Comparison of ENCODE assay signal across 14 mouse cellular contexts in the genomic region with DNA sequence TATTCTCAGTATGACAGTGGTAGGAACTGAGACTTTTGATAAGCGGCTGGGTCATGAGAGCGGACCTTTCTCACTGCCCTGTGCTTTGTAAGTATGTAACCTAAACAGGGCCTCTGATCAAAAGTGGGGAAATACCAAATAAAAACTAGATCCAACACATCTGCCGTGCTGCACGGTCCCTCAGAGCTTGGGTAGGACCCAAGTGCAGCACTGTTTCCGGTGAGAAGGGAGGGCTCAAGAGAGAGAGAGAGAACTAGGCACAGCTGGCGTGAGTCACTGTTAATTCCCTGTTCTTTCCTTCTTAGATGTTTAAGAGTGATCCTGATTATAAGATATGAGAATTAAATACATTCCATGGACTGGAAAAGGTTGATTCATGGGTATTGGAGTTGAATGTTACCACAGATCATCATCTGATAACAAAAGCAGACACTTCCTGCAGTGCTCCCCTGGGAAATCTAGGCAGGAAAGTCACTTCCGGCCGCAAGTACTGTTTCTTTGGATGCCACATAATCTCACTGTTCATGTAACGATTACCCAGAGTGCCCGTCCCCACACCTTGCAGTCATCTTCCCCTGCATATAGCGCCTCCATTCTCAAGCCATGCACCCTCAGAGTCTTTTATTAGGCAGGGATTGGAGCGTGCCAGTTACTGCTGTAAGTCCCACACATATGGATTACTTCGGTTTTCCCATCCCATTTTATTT.
DNase-seq lines count a peak whose midpoint lies in the region; ATAC-seq and TF ChIP-seq lines count a peak whose summit lies in the region.
"Had no signal": no experiment of that assay in that cellular context is flagged by ENCODE, and none has a peak within 500 bp of the region (broad histone marks: within the 10 kb centered on the region; RNA-seq: fewer than 3 reads in every experiment).

No protein-coding gene starts in this region.

- no peak for TF ChIP-seq CTCF in stomach, postnatal 0 days (IDR thresholded peaks at IDR 0.05; ENCODE audit: low read depth)

- ATAC-seq in stomach, postnatal 0 days (ENCODE audit: low FRiP score, low TSS enrichment) = peak; percentile 38; the same call in 1 of the 2 replicates
- ATAC-seq in forebrain, embryonic 16.5 days = no peak

- H3K36me3 ChIP-seq in stomach, postnatal 0 days (ENCODE audit: control insufficient read depth, insufficient read depth, low read length) = no peaks in the 10 kb centered on the region
- H3K36me3 ChIP-seq in forebrain, embryonic 16.5 days (ENCODE audit: control insufficient read depth, insufficient read depth) = no peaks in the 10 kb centered on the region
- H3K36me3 ChIP-seq: limb, embryonic 13.5 days; neural tube, embryonic 12.5 days had no signal

- peak; percentile 8 for DNase-seq in urinary bladder, postnatal 14 days (ENCODE audit: low spot score)
- DNase-seq in urinary bladder, postnatal 25 days (ENCODE audit: low spot score) = no peak
- DNase-seq in heart, postnatal 14 days = peak; percentile 10 to 11
- peak; percentile 21 to 30 for DNase-seq in kidney, postnatal 36 days
- DNase-seq in stomach, postnatal 0 days (ENCODE audit: low spot score) = no peak
- no peak for DNase-seq in right cerebral cortex, postnatal 10 days (ENCODE audit: low spot score in 2 of 2)
- no peak for DNase-seq in testis, postnatal 10 days (ENCODE audit: low spot score)
- DNase-seq: adrenal gland, postnatal 10 days; cerebellum, postnatal 10 days had no signal

- no peak overlapping the region for H3K4me2 ChIP-seq in stomach, postnatal 0 days (replicated peaks; ENCODE audit: low read depth)
- no peak overlapping the region for H3K4me2 ChIP-seq in forebrain, embryonic 16.5 days (ENCODE audit: low read length)
- H3K4me2 ChIP-seq: limb, embryonic 13.5 days; neural tube, embryonic 12.5 days had no signal

- intact Hi-C loops in heart, postnatal 14 days (cut with DNase I) = no loop called here

- no peaks in the 10 kb centered on the region for H3K9me3 ChIP-seq in stomach, postnatal 0 days (ENCODE audit: control insufficient read depth, low read length)
- no peaks in the 10 kb centered on the region for H3K9me3 ChIP-seq in forebrain, embryonic 16.5 days (ENCODE audit: control insufficient read depth, low read length)
- H3K9me3 ChIP-seq: limb, embryonic 13.5 days; megakaryocyte, embryonic 14.5 days; neural tube, embryonic 12.5 days had no signal

- no peak overlapping the region for H3K4me3 ChIP-seq in stomach, postnatal 0 days (ENCODE audit: low read depth, low read length)
- no peak overlapping the region for H3K4me3 ChIP-seq in forebrain, embryonic 16.5 days (replicated peaks; ENCODE audit: low read length)
- H3K4me3 ChIP-seq: heart, adult 2 months; limb, embryonic 13.5 days; megakaryocyte, embryonic 14.5 days; neural tube, embryonic 12.5 days had no signal

- TF ChIP-seq EP300 in stomach, postnatal 0 days (optimal IDR thresholded peaks at IDR 0.05) = no peak

- H3K9ac ChIP-seq in stomach, postnatal 0 days (ENCODE audit: low read length) = no peak overlapping the region
- H3K9ac ChIP-seq in forebrain, embryonic 16.5 days (replicated peaks; ENCODE audit: low read depth, low read length) = no peak overlapping the region
- H3K9ac ChIP-seq: limb, embryonic 13.5 days; neural tube, embryonic 12.5 days had no signal

- 60% methylated on average over 13 of the region's 13 CpGs for WGBS in stomach, postnatal 0 days
- 90% methylated on average over 13 of the region's 13 CpGs for WGBS in forebrain, embryonic 16.5 days

- no peaks in the 10 kb centered on the region for H3K4me1 ChIP-seq in stomach, postnatal 0 days (replicated peaks; ENCODE audit: control insufficient read depth, insufficient read depth)
- peaks cover 5% of the 10 kb centered on the region; the same call in 1 of the 2 replicates for H3K4me1 ChIP-seq in forebrain, embryonic 16.5 days (replicated peaks; ENCODE audit: control insufficient read depth, insufficient read depth, low read length)
- H3K4me1 ChIP-seq: limb, embryonic 13.5 days; megakaryocyte, embryonic 14.5 days had no signal

- H3K27ac ChIP-seq in stomach, postnatal 0 days (replicated peaks) = no peak overlapping the region
- H3K27ac ChIP-seq in forebrain, embryonic 16.5 days (ENCODE audit: low read length) = no peak overlapping the region
- H3K27ac ChIP-seq: heart, adult 2 months; limb, embryonic 13.5 days; neural tube, embryonic 12.5 days had no signal

- no peaks in the 10 kb centered on the region for H3K27me3 ChIP-seq in stomach, postnatal 0 days (ENCODE audit: control insufficient read depth, insufficient read depth, low read length)
- H3K27me3 ChIP-seq in forebrain, embryonic 16.5 days (replicated peaks; ENCODE audit: control insufficient read depth, insufficient read depth, low read length) = no peaks in the 10 kb centered on the region
- H3K27me3 ChIP-seq: limb, embryonic 13.5 days; megakaryocyte, embryonic 14.5 days; neural tube, embryonic 12.5 days had no signal

Comparison
In these comparisons a context has a peak if more than half of its experiments do, and no peak if none do; other contexts are left out.
1. DNase-seq: peak in urinary bladder, postnatal 14 days (single experiment), heart, postnatal 14 days (2 of 2) and kidney, postnatal 36 days (2 of 2); none in urinary bladder, postnatal 25 days (single experiment), stomach, postnatal 0 days (single experiment), right cerebral cortex, postnatal 10 days (0 of 2) and testis, postnatal 10 days (single experiment).